Mouse (Mus musculus) embryonic facial prominence, embryonic 13.5 days (tissue): ENCODE measurements around the gene Rbm47. TPM values are rescaled to one million over a fixed set of nuclear protein-coding genes. Genes with fewer than 3 reads are reported as not detected.

Experiments used
- ATAC-seq: fragments of 200-750 bp; cut with Nextera tagmentation; 2 replicates; pipeline ENCODE4 v1.8.0; 2017; ENCODE audit warnings: low read depth; ENCODE audit not compliant: insufficient number of reproducible peaks, insufficient read depth, low FRiP score, low TSS enrichment
- H3K27ac ChIP-seq: fragments of 300-500 bp; sonication (generic); 2 replicates; pipeline ENCODE4 v1.5.1; 2015; ENCODE audit warnings: moderate library complexity, mild to moderate bottlenecking, inconsistent platforms
- H3K27me3 ChIP-seq: fragments of 300-500 bp; sonication (generic); 2 replicates; pipeline ENCODE4 v1.6.1; 2015; ENCODE audit warnings: mild to moderate bottlenecking, inconsistent platforms
- H3K36me3 ChIP-seq: fragments of 300-500 bp; sonication (generic); 2 replicates; pipeline ENCODE4 v1.6.1; 2015; ENCODE audit warnings: mild to moderate bottlenecking, inconsistent platforms
- H3K4me1 ChIP-seq: fragments of 300-500 bp; sonication (generic); 2 replicates; pipeline ENCODE4 v1.6.1; 2015; ENCODE audit warnings: inconsistent platforms
- H3K4me2 ChIP-seq: fragments of 300-500 bp; sonication (generic); 2 replicates; pipeline ENCODE4 v1.6.1; 2015; ENCODE audit warnings: moderate library complexity, mild to moderate bottlenecking, inconsistent platforms
- H3K4me3 ChIP-seq: fragments of 300-500 bp; sonication (generic); 2 replicates; pipeline ENCODE4 v1.5.1; 2015; ENCODE audit warnings: mild to moderate bottlenecking, inconsistent platforms
- H3K9ac ChIP-seq: fragments of 300-500 bp; sonication (generic); 2 replicates; pipeline ENCODE4 v1.6.1; 2015; ENCODE audit warnings: mild to moderate bottlenecking, inconsistent platforms
- H3K9me3 ChIP-seq: fragments of 300-500 bp; sonication (generic); 2 replicates; pipeline ENCODE4 v1.6.1; 2016; ENCODE audit warnings: inconsistent platforms
- WGBS: fragments of 180-500 bp; shearing (Covaris S2); methylation state at CpG from one replicate; pipeline ENCODE4 v1.1.7; 2015; ENCODE audit warnings: mixed read lengths; 5-methylcytosine and 5-hydroxymethylcytosine counted together
- polyA plus RNA-seq: library from polyadenylated mRNA; unstranded; fragments of >200 nt; fragmentation: Nextera tagmentation; extraction: Ambion mirVana; gene quantifications from 2 replicates; pipeline ENCODE4 v1.2.1, GENCODE M21; 2015

Gene Rbm47
- 6.8 and 11.3 TPM in 2 replicates for polyA plus RNA-seq

DNA sequence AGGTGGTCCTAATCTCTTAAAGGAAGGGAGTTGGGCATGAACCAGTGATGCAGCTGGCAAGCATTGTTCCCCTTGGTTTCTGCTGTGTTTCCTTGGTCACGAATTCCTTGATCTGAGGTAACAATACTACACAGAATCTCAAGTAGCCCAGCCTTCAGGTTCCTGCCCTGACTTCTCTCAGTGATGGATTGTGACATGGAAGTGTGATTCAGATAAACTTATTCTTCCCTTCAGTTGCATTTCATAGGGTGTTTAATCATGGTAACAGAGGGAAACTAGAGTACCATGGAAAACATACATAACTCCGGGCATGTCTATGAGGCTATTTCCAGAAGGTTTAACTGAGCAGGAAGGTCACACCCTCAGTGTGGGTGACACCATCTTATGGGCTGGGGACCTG is at the start of gene Rbm47:
Rbm47 (minus strand) TSS at position 101 of the 400 bp plus-strand sequence.
- Histone ChIP-seq H3K27ac (no peak within 1 kb of the TSS), H3K36me3 (no peaks in the 10 kb centered on the region), H3K9ac (no peak within 1 kb of the TSS), H3K27me3 (no peaks in the 10 kb centered on the region), H3K9me3 (no peaks in the 10 kb centered on the region), H3K4me2 (no peak within 1 kb of the TSS), H3K4me1 (peaks cover 10% of the 10 kb centered on the region; the same call in 1 of the 2 replicates), H3K4me3 (no peak within 1 kb of the TSS)
- ATAC-seq, result no peak
- WGBS, result 86% methylated on average over 2 of the region's 2 CpGs

DNA sequence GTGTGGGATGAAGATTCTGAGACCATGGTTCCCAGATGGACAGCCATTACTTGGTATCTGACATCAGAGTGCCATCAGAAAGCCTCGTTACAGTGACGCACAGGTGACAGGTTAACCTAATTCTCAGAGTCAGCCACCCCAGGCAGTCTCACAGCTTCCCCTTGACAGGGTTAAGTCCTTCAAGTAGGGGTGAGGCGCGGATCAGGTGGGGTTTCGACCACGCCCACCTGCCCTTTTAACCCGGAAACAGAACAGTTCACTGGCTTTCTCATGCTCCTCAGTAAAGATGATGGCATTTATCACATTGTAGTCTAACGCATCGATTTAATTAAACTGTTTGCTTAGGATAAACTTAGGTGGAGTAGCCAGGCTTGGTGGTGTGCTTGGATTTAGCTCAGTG is 47.7 kb upstream of the Rbm47 start:
- H3K36me3 ChIP-seq, result no peaks in the 10 kb centered on the region
- H3K4me2 ChIP-seq, result no peak overlapping the region
- H3K27ac ChIP-seq, result peak overlapping the region; percentile 91; the same call in 1 of the 2 replicates
- H3K9ac ChIP-seq, result no peak overlapping the region
- peaks cover 29% of the 10 kb centered on the region for H3K4me1 ChIP-seq
- no peaks in the 10 kb centered on the region for H3K27me3 ChIP-seq
- 72% methylated on average over 9 of the region's 9 CpGs for whole genome bisulfite sequencing
- H3K9me3 ChIP-seq, result no peaks in the 10 kb centered on the region
- ATAC-seq, result no peak
- H3K4me3 ChIP-seq, result no peak overlapping the region

DNA sequence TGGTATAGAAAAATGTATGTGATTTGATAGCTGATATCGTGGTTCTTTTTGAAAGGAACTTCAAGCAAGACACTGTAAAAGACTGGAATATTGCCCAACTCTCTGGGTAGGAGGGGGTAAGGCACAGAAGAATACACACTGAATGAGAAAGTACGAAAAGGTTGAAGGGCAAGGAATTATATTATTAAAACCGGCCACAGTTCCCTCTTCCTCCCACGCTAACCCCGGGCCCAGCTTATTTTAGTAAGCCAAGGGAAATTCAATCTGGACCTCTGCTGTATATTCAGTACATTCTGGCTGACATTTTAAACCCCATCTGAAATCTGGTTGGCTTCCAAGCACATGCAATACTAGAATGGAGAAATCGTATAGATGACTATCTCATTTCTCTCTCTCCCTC is 46.8 kb upstream of the Rbm47 start:
- peak overlapping the region; percentile 91 for H3K27ac ChIP-seq
- 27% methylated on average over 6 of the region's 6 CpGs for WGBS
- no peaks in the 10 kb centered on the region for H3K36me3 ChIP-seq
- no peaks in the 10 kb centered on the region for H3K27me3 ChIP-seq
- no peaks in the 10 kb centered on the region for H3K9me3 ChIP-seq
- H3K9ac ChIP-seq, result no peak overlapping the region
- H3K4me3 ChIP-seq, result peak overlapping the region; percentile 7; the same call in 1 of the 2 replicates
- ATAC-seq, result peak; percentile 72; the same call in 1 of the 2 replicates
- peaks cover 29% of the 10 kb centered on the region for H3K4me1 ChIP-seq
- peak overlapping the region; percentile 52 for H3K4me2 ChIP-seq

DNA sequence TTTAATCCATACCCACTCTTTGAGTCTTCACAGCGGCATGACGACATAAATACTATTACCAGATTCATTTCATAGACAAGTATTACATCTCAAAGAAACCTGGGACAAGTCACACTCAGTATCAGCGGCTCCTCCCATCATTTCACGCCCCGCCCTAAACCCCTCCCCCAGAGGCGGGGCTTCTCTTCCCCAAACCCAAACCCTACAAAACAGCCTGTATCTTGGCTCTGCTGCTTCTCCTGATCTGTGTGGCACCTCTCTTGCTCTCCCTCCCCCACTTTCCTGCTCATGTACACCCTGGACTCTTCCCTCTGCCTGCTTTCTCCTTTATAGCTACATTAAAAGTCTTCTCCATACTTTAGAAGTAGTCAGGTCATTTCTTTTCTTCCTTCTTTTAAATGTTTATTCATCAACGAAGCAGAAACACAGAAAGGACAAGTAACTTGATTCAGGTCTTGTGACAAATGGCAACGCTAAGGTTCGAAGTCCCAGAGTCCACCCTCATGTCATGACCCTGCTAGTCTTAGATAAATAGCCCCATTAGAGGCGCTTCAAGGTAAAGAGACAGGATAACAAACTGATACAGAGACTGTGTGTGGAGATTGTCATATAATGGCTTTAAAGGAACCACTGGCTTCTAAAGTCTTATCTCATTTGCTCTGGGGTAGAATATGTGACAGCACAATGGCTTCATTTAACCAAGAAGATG is 42.8 kb upstream of the Rbm47 start:
- H3K27me3 ChIP-seq, result no peaks in the 10 kb centered on the region
- H3K36me3 ChIP-seq, result no peaks in the 10 kb centered on the region
- 67% methylated on average over 10 of the region's 10 CpGs for WGBS
- H3K4me2 ChIP-seq, result no peak overlapping the region
- H3K9me3 ChIP-seq, result no peaks in the 10 kb centered on the region
- H3K4me3 ChIP-seq, result no peak overlapping the region
- peaks cover 29% of the 10 kb centered on the region for H3K4me1 ChIP-seq
- no peak overlapping the region for H3K27ac ChIP-seq
- no peak for ATAC-seq
- H3K9ac ChIP-seq, result no peak overlapping the region

DNA sequence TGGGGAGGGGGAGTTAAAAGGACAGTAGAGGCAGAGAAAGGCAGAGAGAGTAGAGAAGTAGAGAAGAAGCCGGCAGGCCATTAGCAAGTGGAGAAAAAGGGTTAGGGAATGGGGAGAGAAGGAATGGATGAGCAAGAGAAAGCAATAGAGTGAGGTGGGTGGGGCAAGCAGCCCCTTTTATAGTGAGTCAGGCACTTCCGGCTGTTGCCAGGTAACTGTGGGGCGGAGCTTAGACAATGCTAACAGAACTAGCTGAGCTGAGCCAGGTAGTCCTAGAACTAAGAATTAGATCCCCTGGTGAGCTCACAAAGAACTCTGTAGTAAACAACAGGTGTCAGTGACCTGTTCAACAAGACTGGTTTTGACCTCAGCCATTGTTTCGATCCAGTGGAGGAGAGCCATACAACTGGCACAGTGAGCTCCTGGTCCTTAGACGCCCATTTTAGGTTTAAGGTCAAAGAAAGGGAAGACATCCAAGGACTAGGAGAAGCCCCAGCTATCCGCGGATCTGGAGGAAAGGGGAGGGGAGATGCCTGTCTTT is 41.5 kb upstream of the Rbm47 start:
- WGBS, result 56% methylated on average over 7 of the region's 7 CpGs

DNA sequence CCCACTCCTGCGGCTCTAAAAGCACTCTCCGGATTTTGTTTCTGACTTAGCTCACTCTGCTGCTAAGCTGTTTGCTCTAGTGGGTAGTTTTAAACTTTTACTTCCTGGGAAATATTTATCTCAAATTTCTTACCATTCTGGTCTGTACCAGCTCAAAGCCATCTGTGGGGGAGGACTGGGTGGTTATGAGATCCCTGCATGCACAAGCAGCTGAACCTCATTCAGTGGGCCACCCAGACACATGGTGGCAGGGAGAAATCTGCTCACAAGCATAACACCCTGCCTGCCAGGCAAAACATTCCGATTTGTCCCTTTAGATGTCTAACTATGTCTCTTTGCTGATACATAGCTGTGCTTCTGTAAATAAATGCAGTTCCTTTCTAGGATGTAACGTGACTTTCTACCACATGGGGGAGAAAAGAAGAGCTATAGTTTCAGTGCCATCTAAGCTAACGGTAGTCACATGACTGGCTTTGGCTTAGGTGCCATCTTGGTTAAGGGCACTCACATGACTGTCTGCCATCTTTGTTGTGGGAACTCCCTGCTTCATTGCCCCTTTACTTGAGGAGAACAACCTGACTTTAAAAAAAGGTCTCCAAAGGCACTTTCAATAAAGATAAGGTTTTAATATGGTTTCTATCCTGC is 36.7 kb upstream of the Rbm47 start:
- H3K9me3 ChIP-seq, result no peaks in the 10 kb centered on the region
- 57% methylated on average over 5 of the region's 5 CpGs for WGBS
- no peaks in the 10 kb centered on the region for H3K4me1 ChIP-seq
- H3K4me3 ChIP-seq, result no peak overlapping the region
- no peak for ATAC-seq
- H3K9ac ChIP-seq, result no peak overlapping the region
- H3K27ac ChIP-seq, result peak overlapping the region; percentile 64
- H3K4me2 ChIP-seq, result no peak overlapping the region
- no peaks in the 10 kb centered on the region for H3K27me3 ChIP-seq
- H3K36me3 ChIP-seq, result no peaks in the 10 kb centered on the region

More for the DNA sequence above, 41.5 kb upstream of the Rbm47 start:
- no peaks in the 10 kb centered on the region for H3K36me3 ChIP-seq
- no peak overlapping the region for H3K27ac ChIP-seq
- no peak for ATAC-seq
- H3K4me2 ChIP-seq, result no peak overlapping the region
- peaks cover 17% of the 10 kb centered on the region for H3K4me1 ChIP-seq
- no peaks in the 10 kb centered on the region for H3K27me3 ChIP-seq
- no peak overlapping the region for H3K4me3 ChIP-seq
- H3K9me3 ChIP-seq, result no peaks in the 10 kb centered on the region
- no peak overlapping the region for H3K9ac ChIP-seq

DNA sequence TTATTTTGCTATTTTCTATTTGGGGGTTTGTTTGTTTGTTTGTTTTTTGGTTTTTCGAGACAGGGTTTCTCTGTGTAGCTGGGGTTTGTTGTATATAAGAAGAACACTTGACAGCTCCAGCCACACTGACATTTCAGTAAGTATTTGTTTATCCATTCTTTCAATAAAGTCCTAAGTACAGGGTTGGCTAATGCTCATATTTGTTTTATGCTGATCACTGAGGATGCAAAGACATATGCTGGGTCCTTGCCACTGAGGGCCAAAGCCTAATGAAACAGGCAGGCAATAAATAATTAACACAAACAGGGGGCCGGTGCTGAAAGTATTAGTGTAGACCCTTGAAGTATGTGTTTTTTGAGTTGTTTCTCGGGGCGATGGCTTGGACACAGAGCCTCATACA is 32.0 kb upstream of the Rbm47 start:
- Histone ChIP-seq H3K4me2 (no peak overlapping the region), H3K9ac (no peak overlapping the region), H3K4me1 (no peaks in the 10 kb centered on the region), H3K27me3 (no peaks in the 10 kb centered on the region), H3K36me3 (no peaks in the 10 kb centered on the region), H3K9me3 (no peaks in the 10 kb centered on the region), H3K4me3 (no peak overlapping the region), H3K27ac (no peak overlapping the region)
- ATAC-seq, result no peak
- 87% methylated on average over 4 of the region's 4 CpGs for WGBS

DNA sequence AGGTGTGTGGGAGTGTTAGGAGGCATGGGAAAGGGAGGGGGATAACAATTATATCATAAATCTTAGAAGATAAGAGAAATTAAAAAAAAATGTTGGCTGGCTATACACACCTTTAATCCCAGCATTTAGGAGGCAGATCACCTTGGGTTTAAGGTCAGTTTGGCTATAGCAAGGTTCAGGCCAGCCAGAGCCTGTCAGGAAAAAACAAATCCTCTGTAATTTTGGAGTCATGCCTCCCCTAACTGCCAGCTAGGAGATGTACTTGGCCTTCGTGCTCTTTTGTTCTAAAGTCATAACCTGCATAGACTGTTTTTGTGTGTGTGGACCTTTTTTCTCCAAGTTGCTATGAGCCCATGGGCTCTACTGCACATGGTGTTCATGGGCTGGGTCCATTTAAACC is 30.5 kb upstream of the Rbm47 start:
- WGBS, result 77% methylated on average over 1 of the region's 1 CpGs

DNA sequence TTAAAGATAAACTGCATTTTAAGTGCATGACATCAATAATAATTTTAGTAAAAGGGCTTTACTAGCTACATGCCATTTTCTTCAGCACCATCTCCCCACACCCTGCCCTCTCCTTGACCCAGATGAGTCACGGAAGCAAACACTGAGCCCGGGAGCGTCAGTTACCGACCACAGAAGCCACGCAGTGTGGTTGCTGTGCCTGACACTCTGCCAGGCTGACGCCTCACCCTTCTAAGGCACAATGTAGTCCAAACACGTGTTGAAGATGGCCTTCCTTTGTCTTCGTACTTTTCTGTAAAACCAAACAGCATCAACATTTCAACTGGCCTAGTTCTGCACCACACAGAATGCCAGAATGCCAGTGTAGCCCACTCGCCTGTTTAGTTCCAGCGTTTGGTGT is 27.1 kb upstream of the Rbm47 start:
- no peaks in the 10 kb centered on the region for H3K27me3 ChIP-seq
- no peak for ATAC-seq
- H3K9me3 ChIP-seq, result no peaks in the 10 kb centered on the region
- no peak overlapping the region for H3K4me3 ChIP-seq
- no peaks in the 10 kb centered on the region for H3K4me1 ChIP-seq
- no peak overlapping the region for H3K9ac ChIP-seq
- H3K27ac ChIP-seq, result no peak overlapping the region
- H3K36me3 ChIP-seq, result no peaks in the 10 kb centered on the region
- no peak overlapping the region for H3K4me2 ChIP-seq
- 70% methylated on average over 10 of the region's 10 CpGs for WGBS

More for the DNA sequence above, 30.5 kb upstream of the Rbm47 start:
- H3K36me3 ChIP-seq, result no peaks in the 10 kb centered on the region
- no peak for ATAC-seq
- H3K9ac ChIP-seq, result no peak overlapping the region
- H3K27me3 ChIP-seq, result no peaks in the 10 kb centered on the region
- no peak overlapping the region for H3K27ac ChIP-seq
- H3K9me3 ChIP-seq, result no peaks in the 10 kb centered on the region
- H3K4me2 ChIP-seq, result no peak overlapping the region
- no peaks in the 10 kb centered on the region for H3K4me1 ChIP-seq
- H3K4me3 ChIP-seq, result no peak overlapping the region

DNA sequence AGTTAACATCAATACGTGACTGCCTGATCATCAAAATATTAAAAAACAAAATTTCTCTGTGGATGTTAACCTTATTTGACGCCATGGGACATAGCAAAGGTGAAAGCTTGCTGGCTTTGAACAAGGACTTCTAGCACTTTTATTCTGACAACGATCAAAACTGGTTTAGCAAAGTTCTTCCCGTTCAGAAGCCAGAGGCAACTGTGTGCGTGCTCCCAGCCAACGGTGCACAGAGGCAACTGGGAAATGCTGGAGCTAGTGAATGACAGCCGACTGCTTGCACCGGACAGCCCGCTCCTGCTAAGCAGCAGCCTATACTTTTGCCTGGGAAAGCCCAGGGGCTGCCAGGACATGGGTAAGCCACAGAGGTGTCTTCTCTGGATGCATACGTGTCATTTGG is 22.4 kb upstream of the Rbm47 start:
- 73% methylated on average over 10 of the region's 10 CpGs for WGBS
- H3K9ac ChIP-seq, result no peak overlapping the region
- no peaks in the 10 kb centered on the region for H3K27me3 ChIP-seq
- H3K4me3 ChIP-seq, result no peak overlapping the region
- H3K4me1 ChIP-seq, result 0 out of 2 replicates have a peak, but pooled peaks cover 3% of the 10 kb centered on the region
- no peak overlapping the region for H3K4me2 ChIP-seq
- H3K36me3 ChIP-seq, result no peaks in the 10 kb centered on the region
- no peaks in the 10 kb centered on the region for H3K9me3 ChIP-seq
- H3K27ac ChIP-seq, result no peak overlapping the region
- no peak for ATAC-seq

DNA sequence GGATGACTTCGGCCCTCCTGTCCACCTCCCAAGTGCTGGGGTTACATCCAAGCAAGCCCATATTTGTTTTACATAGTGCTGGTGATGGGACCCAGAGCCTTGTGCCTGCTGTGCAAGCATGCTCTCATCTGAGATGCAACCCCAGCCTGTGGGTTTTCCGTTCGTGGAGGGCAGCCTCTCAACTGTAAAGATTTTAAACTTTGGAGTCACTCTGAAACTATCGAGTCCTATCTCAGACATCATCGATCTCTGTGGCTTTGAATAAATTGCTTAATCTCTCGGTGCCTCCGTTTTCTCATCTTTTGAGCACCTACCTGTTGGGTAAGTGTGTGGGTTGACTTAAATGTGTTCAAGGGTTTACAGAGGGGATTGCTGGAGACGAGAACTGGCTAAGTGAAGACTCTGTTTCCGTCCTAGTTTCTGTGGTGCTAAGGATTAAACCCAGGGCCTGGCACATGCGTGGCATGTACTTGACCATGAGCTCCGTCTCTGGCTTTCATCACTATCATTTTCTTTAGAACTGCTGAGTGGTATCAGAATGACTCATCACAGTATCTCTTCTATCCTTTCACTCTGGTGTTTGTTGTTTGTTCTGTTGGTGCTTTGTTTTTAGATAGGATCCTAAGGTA is 20.4 kb upstream of the Rbm47 start:
- Histone ChIP-seq H3K36me3 (no peaks in the 10 kb centered on the region), H3K9me3 (no peaks in the 10 kb centered on the region), H3K4me3 (no peak overlapping the region), H3K4me1 (0 out of 2 replicates have a peak, but pooled peaks cover 3% of the 10 kb centered on the region), H3K27ac (no peak overlapping the region), H3K4me2 (no peak overlapping the region), H3K27me3 (no peaks in the 10 kb centered on the region), H3K9ac (no peak overlapping the region)
- no peak for ATAC-seq
- 91% methylated on average over 11 of the region's 11 CpGs for WGBS
